Mouse (Mus musculus) right cerebral cortex, adult 2 months (tissue): ENCODE results near the gene Naif1.
"Not testable (repeated sequence)": the region's sequence is repeated elsewhere in the genome, so short reads cannot be mapped to it uniquely, and the experiment has no call there.

Source experiments
- DNase-seq, 2 experiments: peaks; one replicate each; pipeline ENCODE4 v3.0.0; 2021 to 2022; ENCODE audit warnings: low spot score in 2 of 2

Naif1 gene

GRCm38 (mm10) chr2:32455101-32455500 is 4.8 kb downstream of the Naif1 start:
- no peak for DNase-seq

DNA sequence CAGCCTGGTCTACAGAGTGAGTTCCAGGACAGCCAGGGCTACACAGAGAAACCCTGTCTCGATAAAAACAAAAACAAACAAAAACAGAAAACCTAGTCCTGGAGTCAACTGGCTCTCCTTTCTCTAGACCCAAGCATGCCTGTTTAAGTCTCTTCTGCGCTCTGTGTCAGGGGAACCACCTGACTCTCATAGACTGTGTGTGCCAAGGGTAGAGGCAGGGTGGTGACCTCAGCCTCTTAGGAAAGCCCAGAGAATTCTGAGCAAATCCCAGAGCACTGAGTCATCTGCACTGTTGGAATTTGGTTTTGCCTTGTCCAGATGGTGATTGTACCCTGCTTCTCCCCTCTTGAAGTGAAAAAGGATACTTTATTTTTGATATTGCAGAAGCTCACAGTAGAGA is 8.0 kb downstream of the Naif1 start:
- no peak for DNase-seq

- DNase-seq, result no peak
Observed at GRCm38 (mm10) chr2:32459657-32460056, 9.4 kb downstream of the Naif1 start.

DNA sequence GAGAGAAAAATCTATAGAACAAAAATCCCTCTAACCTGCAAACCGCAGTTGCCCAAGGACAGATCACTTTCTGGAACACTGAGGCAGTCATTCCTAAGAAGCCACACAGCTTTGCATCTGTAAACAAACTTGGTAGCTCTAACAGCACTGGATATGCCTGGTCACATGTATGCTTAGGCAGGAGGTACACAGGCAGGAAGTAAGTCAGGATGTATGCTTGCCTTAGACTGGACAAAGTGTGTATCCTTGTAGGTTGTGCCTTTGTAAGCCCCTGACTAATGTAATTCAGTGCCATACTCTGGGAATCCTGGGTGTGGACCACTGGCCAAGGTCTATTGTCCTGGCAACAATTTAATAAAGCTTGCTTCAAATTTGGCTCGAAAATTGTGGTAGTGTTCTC is 13.5 kb downstream of the Naif1 start:
- no peak for DNase-seq

DNA sequence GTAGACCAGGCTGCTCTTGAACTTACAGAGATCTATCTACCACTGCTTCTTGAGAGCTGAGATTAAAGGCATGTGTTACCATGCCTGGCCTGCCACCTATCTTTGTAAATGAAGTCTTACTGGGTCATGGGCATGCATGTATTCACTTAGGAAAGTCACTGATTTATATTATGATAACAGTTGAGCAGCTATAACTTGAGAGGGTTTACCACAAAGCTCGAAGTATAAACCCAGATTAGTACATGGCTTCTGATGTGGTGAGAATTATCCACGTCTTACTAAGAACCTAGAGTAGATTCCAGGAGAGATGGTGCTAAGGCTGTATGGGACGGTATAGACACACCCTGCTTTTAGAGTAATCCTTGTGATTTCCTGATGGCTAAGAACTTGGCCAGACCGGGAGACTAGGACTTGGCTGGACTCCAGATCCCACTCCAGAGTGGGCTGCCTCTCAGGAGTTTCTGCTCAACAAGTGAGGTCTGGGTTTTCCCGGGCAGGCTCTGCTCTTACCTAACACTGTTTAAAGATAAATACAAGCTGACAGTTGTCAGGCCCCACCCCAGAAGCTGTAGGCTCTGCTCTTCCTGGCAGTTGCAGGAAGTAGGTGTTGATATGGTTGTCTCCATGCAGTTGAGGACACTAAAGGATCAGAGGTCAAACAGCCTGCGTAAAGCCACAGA is 14.1 kb downstream of the Naif1 start:
- no peak for DNase-seq

GRCm38 (mm10) chr2:32471001-32471680 is 20.9 kb downstream of the Naif1 start:
- no peak for DNase-seq

GRCm38 (mm10) chr2:32471681-32472061 is 21.4 kb downstream of the Naif1 start:
- no peak for DNase-seq

DNA sequence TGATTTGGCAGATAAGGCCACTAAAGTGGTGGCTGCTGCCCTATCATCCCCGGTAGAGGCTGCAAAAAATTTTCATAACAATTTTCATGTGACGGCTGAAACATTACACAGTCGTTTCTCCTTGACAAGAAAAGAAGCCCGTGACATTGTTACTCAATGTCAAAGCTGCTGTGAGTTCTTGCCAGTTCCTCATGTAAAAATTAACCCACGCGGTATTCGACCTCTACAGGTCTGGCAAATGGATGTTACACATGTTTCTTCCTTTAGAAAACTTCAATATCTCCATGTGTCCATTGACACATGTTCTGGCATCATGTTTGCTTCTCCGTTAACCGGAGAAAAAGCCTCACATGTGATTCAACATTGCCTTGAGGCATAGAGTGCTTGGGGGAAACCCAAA is 25.1 kb downstream of the Naif1 start:
- DNase-seq, result not testable (repeated sequence)

GRCm38 (mm10) chr2:32482351-32482750 is 32.1 kb downstream of the Naif1 start:
- no peak for DNase-seq

- DNase-seq, result no peak
Observed at GRCm38 (mm10) chr2:32483179-32483875, 33.1 kb downstream of the Naif1 start.

- DNase-seq, result no peak
Observed at GRCm38 (mm10) chr2:32484933-32485332, 34.7 kb downstream of the Naif1 start.

GRCm38 (mm10) chr2:32485751-32486150 is 35.5 kb downstream of the Naif1 start:
- no peak for DNase-seq

GRCm38 (mm10) chr2:32486155-32486554 is 35.9 kb downstream of the Naif1 start:
- DNase-seq, result no peak

GRCm38 (mm10) chr2:32487124-32487623 is 36.9 kb downstream of the Naif1 start:
- DNase-seq, result peak; percentile 97 to 98

- DNase-seq, result peak; percentile 80 to 84
Observed at GRCm38 (mm10) chr2:32488679-32489078, 38.4 kb downstream of the Naif1 start.

DNA sequence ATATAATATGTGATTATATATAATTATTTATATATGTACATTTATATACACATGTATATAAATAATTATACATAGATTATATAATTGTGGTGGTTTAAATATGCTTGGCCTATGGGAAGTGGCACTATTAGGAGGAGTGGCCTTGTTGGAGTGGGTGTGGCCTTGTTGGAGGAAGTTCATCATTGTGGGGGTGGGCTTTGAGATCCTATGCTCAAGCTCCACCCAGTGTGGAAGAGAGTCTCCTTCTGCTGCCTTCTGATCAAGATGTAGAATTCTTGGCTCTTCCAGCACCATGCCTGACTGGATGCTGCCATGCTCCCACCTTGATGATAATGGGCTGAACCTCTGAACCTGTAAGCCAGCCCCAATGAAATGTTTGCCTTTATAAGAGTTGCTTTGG is 40.5 kb downstream of the Naif1 start:
- DNase-seq, result not testable (repeated sequence)

GRCm38 (mm10) chr2:32492661-32493060 is 42.4 kb downstream of the Naif1 start:
- no peak for DNase-seq

DNA sequence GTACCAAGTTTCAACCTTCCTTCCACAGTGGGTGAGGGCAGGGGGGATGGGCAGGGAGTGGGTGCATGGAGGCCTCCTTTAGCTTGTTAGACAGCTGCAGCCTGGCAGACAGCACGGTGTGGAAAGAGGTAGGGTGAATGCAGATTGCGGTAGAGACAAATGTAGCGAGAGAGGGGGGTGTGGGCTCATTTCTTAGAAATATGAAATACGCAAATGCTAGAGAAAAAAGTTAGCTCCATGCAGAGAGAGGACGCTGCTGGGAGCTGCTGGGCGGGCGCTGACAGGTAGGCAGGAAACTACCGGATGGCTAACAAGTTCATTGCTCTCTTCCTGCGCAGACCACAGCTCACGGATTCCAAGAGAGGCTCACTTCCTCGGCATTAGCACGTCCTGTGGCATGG is 43.0 kb downstream of the Naif1 start:
- DNase-seq, result no peak

GRCm38 (mm10) chr2:32494522-32494921 is 44.3 kb downstream of the Naif1 start:
- DNase-seq, result no peak

- no peak for DNase-seq
Observed at GRCm38 (mm10) chr2:32495185-32495726, 45.0 kb downstream of the Naif1 start.

DNA sequence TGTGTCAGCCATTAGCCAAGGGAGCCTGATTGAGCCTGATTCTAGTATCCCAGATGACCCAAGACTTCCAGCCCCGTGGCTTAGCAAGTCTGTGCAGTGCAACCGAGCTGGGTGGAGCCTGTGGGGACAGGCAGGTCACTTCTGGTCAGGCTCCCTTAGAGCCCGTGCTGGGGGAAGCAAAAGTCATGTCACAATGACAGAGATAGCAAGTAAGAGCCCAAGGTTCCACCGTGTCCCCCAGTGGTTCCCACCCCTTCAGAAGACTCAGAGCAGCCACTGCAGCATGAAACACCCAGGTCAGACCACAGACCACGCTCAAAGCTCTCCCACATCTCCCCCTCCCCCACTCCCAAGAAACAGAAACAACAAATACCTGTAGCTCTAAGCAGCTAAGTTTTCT is 45.9 kb downstream of the Naif1 start:
- no peak for DNase-seq

DNA sequence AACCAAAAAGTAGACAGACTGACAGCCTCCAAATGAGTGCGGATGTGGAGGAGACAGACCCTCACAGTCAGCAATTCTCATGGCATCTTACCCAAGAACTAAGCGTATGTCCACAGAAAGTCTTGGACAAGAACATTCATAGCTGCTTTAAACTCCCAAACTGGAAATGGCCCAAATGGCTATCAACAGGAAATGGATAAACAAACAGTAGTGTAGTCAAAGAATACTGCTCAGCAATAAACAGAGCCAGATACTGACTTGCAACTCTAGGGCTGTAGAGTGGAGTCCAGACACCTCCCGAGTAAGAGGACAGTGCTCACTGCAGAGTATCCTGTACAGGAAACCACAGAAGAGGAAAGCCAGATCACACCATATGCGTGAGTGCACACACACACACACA is 49.1 kb downstream of the Naif1 start:
- DNase-seq, result no peak
